Mouse (Mus musculus) intestine, embryonic 15.5 days (tissue): Measurements from ENCODE around the gene Evi5. TPM values are rescaled to one million over a fixed set of nuclear protein-coding genes. Genes with fewer than 3 reads are reported as not detected.

Source experiments
- ATAC-seq: fragments of 200-750 bp; cut with Nextera tagmentation; 2 replicates; pipeline ENCODE4 v1.8.0; 2017; ENCODE audit warnings: moderate TSS enrichment, moderate library complexity
- H3K27ac ChIP-seq: fragments of 300-500 bp; sonication (generic); 2 replicates; pipeline ENCODE4 v1.5.1; 2015; ENCODE audit warnings: mild to moderate bottlenecking, inconsistent platforms
- H3K27me3 ChIP-seq: fragments of 300-500 bp; sonication (generic); replicated peaks from 2 replicates; pipeline ENCODE4 v1.6.1; 2015; ENCODE audit warnings: inconsistent platforms
- H3K36me3 ChIP-seq: fragments of 300-500 bp; sonication (generic); 2 replicates; pipeline ENCODE4 v1.6.1; 2015; ENCODE audit warnings: inconsistent platforms
- H3K4me1 ChIP-seq: fragments of 300-500 bp; sonication (generic); replicated peaks from 2 replicates; pipeline ENCODE4 v1.6.1; 2015; ENCODE audit warnings: inconsistent platforms
- H3K4me2 ChIP-seq: fragments of 300-500 bp; sonication (generic); replicated peaks from 2 replicates; pipeline ENCODE4 v1.6.1; 2015; ENCODE audit warnings: mild to moderate bottlenecking, inconsistent platforms
- H3K4me3 ChIP-seq: fragments of 300-500 bp; sonication (generic); replicated peaks from 2 replicates; pipeline ENCODE4 v1.5.1; 2015; ENCODE audit warnings: inconsistent platforms
- H3K9ac ChIP-seq: fragments of 300-500 bp; sonication (generic); 2 replicates; pipeline ENCODE4 v1.6.1; 2015; ENCODE audit warnings: inconsistent platforms
- H3K9me3 ChIP-seq: fragments of 300-500 bp; sonication (generic); 2 replicates; pipeline ENCODE4 v1.6.1; 2016; ENCODE audit warnings: inconsistent platforms
- WGBS: fragments of 180-500 bp; shearing (Covaris S2); methylation state at CpG from one replicate; pipeline ENCODE4 v1.1.7; 2015; 5-methylcytosine and 5-hydroxymethylcytosine counted together
- polyA plus RNA-seq: library from polyadenylated mRNA; unstranded; fragments of >200 nt; fragmentation: Nextera tagmentation; extraction: Ambion mirVana; gene quantifications from 2 replicates; pipeline ENCODE4 v1.2.1, GENCODE M21; 2015

Evi5 gene
- polyA plus RNA-seq, 1 experiment from 2014 or later: 66.3 TPM

GRCm38 (mm10) chr5:107867970-107868904, 6.7 kb downstream of the Evi5 start:
- H3K27ac ChIP-seq: peak overlapping the region; percentile 98
- no peaks in the 10 kb centered on the region for H3K36me3 ChIP-seq
- peak overlapping the region; percentile 97 for H3K4me3 ChIP-seq
- H3K4me1 ChIP-seq: peaks cover 8% of the 10 kb centered on the region; the same call in 1 of the 2 replicates
- H3K27me3 ChIP-seq: no peaks in the 10 kb centered on the region
- no peaks in the 10 kb centered on the region for H3K9me3 ChIP-seq
- H3K9ac ChIP-seq: peak overlapping the region; percentile 96
- WGBS: under 1% methylated on average over 82 of the region's 82 CpGs
- ATAC-seq: peak; percentile 81
- peak overlapping the region; percentile 71 for H3K4me2 ChIP-seq

GRCm38 (mm10) chr5:107866127-107867126, 8.5 kb downstream of the Evi5 start:
- Histone ChIP-seq H3K4me2 (no peak overlapping the region), H3K9me3 (no peaks in the 10 kb centered on the region), H3K36me3 (no peaks in the 10 kb centered on the region), H3K4me3 (no peak overlapping the region), H3K27me3 (no peaks in the 10 kb centered on the region), H3K4me1 (peaks cover 8% of the 10 kb centered on the region; the same call in 1 of the 2 replicates), H3K9ac (no peak overlapping the region), H3K27ac (no peak overlapping the region)
- no peak for ATAC-seq
- WGBS: 46% methylated on average over 2 of the region's 2 CpGs

GRCm38 (mm10) chr5:107863971-107864370, 10.9 kb downstream of the Evi5 start:
- WGBS: 68% methylated on average over 3 of the region's 3 CpGs
- H3K9me3 ChIP-seq: no peaks in the 10 kb centered on the region
- H3K27ac ChIP-seq: no peak overlapping the region
- no peak overlapping the region for H3K4me3 ChIP-seq
- no peak for ATAC-seq
- no peak overlapping the region for H3K4me2 ChIP-seq
- no peaks in the 10 kb centered on the region for H3K36me3 ChIP-seq
- H3K9ac ChIP-seq: no peak overlapping the region
- H3K27me3 ChIP-seq: no peaks in the 10 kb centered on the region
- H3K4me1 ChIP-seq: peaks cover 8% of the 10 kb centered on the region; the same call in 1 of the 2 replicates

- Histone ChIP-seq H3K4me3 (no peak overlapping the region), H3K4me1 (peaks cover 7% of the 10 kb centered on the region), H3K27ac (no peak overlapping the region), H3K9me3 (no peaks in the 10 kb centered on the region), H3K36me3 (no peaks in the 10 kb centered on the region), H3K27me3 (no peaks in the 10 kb centered on the region), H3K9ac (no peak overlapping the region), H3K4me2 (no peak overlapping the region)
- 46% methylated on average over 2 of the region's 2 CpGs for WGBS
- no peak for ATAC-seq
These were observed 15.9 kb downstream of the Evi5 start for GRCm38 (mm10) chr5:107858963-107859362.

GRCm38 (mm10) chr5:107855546-107855945, 19.4 kb downstream of the Evi5 start:
- H3K27ac ChIP-seq: no peak overlapping the region
- ATAC-seq: no peak
- WGBS: 66% methylated on average over 2 of the region's 2 CpGs
- no peaks in the 10 kb centered on the region for H3K36me3 ChIP-seq
- H3K9ac ChIP-seq: no peak overlapping the region
- H3K4me3 ChIP-seq: no peak overlapping the region
- no peaks in the 10 kb centered on the region for H3K27me3 ChIP-seq
- H3K4me2 ChIP-seq: no peak overlapping the region
- H3K9me3 ChIP-seq: no peaks in the 10 kb centered on the region
- H3K4me1 ChIP-seq: peaks cover 11% of the 10 kb centered on the region

- peaks cover 11% of the 10 kb centered on the region for H3K4me1 ChIP-seq
- 57% methylated on average over 3 of the region's 3 CpGs for WGBS
- peak; percentile 73 for ATAC-seq
These were observed 20.4 kb downstream of the Evi5 start for GRCm38 (mm10) chr5:107854556-107854955.

GRCm38 (mm10) chr5:107853807-107854206, 21.1 kb downstream of the Evi5 start:
- Histone ChIP-seq H3K27me3 (no peaks in the 10 kb centered on the region), H3K4me1 (peaks cover 11% of the 10 kb centered on the region), H3K9me3 (no peaks in the 10 kb centered on the region), H3K9ac (no peak overlapping the region), H3K27ac (peak overlapping the region; percentile 51; the same call in 1 of the 2 replicates), H3K36me3 (no peaks in the 10 kb centered on the region), H3K4me3 (no peak overlapping the region), H3K4me2 (no peak overlapping the region)
- 37% methylated on average over 6 of the region's 6 CpGs for WGBS
- no peak; the same call in 1 of the 2 replicates for ATAC-seq

More at GRCm38 (mm10) chr5:107854556-107854955, 20.4 kb downstream of the Evi5 start:
- H3K36me3 ChIP-seq: no peaks in the 10 kb centered on the region
- no peak overlapping the region for H3K4me2 ChIP-seq
- no peaks in the 10 kb centered on the region for H3K9me3 ChIP-seq
- H3K9ac ChIP-seq: no peak overlapping the region
- H3K4me3 ChIP-seq: no peak overlapping the region
- no peaks in the 10 kb centered on the region for H3K27me3 ChIP-seq
- no peak overlapping the region for H3K27ac ChIP-seq

- H3K9ac ChIP-seq: no peak overlapping the region
- 89% methylated on average over 4 of the region's 4 CpGs for WGBS
- H3K4me2 ChIP-seq: no peak overlapping the region
- H3K27ac ChIP-seq: no peak overlapping the region
- no peaks in the 10 kb centered on the region for H3K36me3 ChIP-seq
- H3K9me3 ChIP-seq: no peaks in the 10 kb centered on the region
- no peak for ATAC-seq
- H3K27me3 ChIP-seq: no peaks in the 10 kb centered on the region
- H3K4me1 ChIP-seq: peaks cover 4% of the 10 kb centered on the region
- no peak overlapping the region for H3K4me3 ChIP-seq
These were observed 25.9 kb downstream of the Evi5 start for GRCm38 (mm10) chr5:107848964-107849363.

GRCm38 (mm10) chr5:107847817-107848216, 27.1 kb downstream of the Evi5 start:
- no peaks in the 10 kb centered on the region for H3K27me3 ChIP-seq
- H3K9me3 ChIP-seq: no peaks in the 10 kb centered on the region
- no peak overlapping the region for H3K9ac ChIP-seq
- ATAC-seq: no peak
- H3K27ac ChIP-seq: no peak overlapping the region
- no peaks in the 10 kb centered on the region for H3K36me3 ChIP-seq
- WGBS: 67% methylated on average over 2 of the region's 2 CpGs
- no peak overlapping the region for H3K4me3 ChIP-seq
- no peaks in the 10 kb centered on the region for H3K4me1 ChIP-seq
- no peak overlapping the region for H3K4me2 ChIP-seq

- Histone ChIP-seq H3K9me3 (no peaks in the 10 kb centered on the region), H3K4me2 (no peak overlapping the region), H3K4me1 (no peaks in the 10 kb centered on the region), H3K27ac (no peak overlapping the region), H3K4me3 (no peak overlapping the region), H3K36me3 (no peaks in the 10 kb centered on the region), H3K27me3 (no peaks in the 10 kb centered on the region), H3K9ac (no peak overlapping the region)
- WGBS: 77% methylated on average over 5 of the region's 5 CpGs
- ATAC-seq: no peak
These were observed 27.6 kb downstream of the Evi5 start for GRCm38 (mm10) chr5:107847349-107847748.

- 0 out of 2 replicates have a peak, but pooled peaks cover 5% of the 10 kb centered on the region for H3K36me3 ChIP-seq
- WGBS: 87% methylated on average over 5 of the region's 5 CpGs
- no peak overlapping the region for H3K9ac ChIP-seq
- no peak overlapping the region for H3K27ac ChIP-seq
- H3K27me3 ChIP-seq: no peaks in the 10 kb centered on the region
- H3K4me1 ChIP-seq: no peaks in the 10 kb centered on the region
- ATAC-seq: 0 out of 2 replicates have a peak, but pooled peaks have one; percentile 23
- H3K4me2 ChIP-seq: no peak overlapping the region
- H3K4me3 ChIP-seq: no peak overlapping the region
- no peaks in the 10 kb centered on the region for H3K9me3 ChIP-seq
These were observed 34.2 kb downstream of the Evi5 start for GRCm38 (mm10) chr5:107840549-107841238.
